Mouse (Mus musculus) neural tube, embryonic 14.5 days (tissue): ENCODE data around the gene Slc35a3. TPM values are rescaled to one million over a fixed set of nuclear protein-coding genes. Genes with fewer than 3 reads are reported as not detected.
"Not testable (repeated sequence)": the region's sequence is repeated elsewhere in the genome, so short reads cannot be mapped to it uniquely, and the experiment has no call there.

Experiments used
- ATAC-seq: fragments of 200-750 bp; cut with Nextera tagmentation; 2 replicates; pipeline ENCODE4 v1.8.0; 2017; ENCODE audit warnings: low read depth, mild to moderate bottlenecking, moderate TSS enrichment, moderate library complexity
- H3K27ac ChIP-seq: fragments of 300-500 bp; sonication (generic); 2 replicates; pipeline ENCODE4 v1.5.1; 2014; ENCODE audit warnings: low read depth, mild to moderate bottlenecking, control low read depth, low read length, moderate library complexity, mixed read lengths
- H3K27me3 ChIP-seq: fragments of 300-500 bp; sonication (generic); 2 replicates; pipeline ENCODE4 v1.6.1; 2014; ENCODE audit warnings: low read length; ENCODE audit not compliant: control insufficient read depth, insufficient read depth
- H3K36me3 ChIP-seq: fragments of 300-500 bp; sonication (generic); 2 replicates; pipeline ENCODE4 v1.6.1; 2014; ENCODE audit warnings: low read length, mixed read lengths; ENCODE audit not compliant: control insufficient read depth, insufficient read depth
- H3K4me1 ChIP-seq: fragments of 300-500 bp; sonication (generic); 2 replicates; pipeline ENCODE4 v1.6.1; 2014; ENCODE audit warnings: low read length; ENCODE audit not compliant: control insufficient read depth, insufficient read depth
- H3K4me2 ChIP-seq: fragments of 300-500 bp; sonication (generic); 2 replicates; pipeline ENCODE4 v1.6.1; 2014; ENCODE audit warnings: mild to moderate bottlenecking, low read depth, low read length, control low read depth
- H3K4me3 ChIP-seq: fragments of 300-500 bp; sonication (generic); 2 replicates; pipeline ENCODE4 v1.5.1; 2014; ENCODE audit warnings: low read depth, low read length, control low read depth, mixed read lengths
- H3K9ac ChIP-seq: fragments of 300-500 bp; sonication (generic); replicated peaks from 2 replicates; pipeline ENCODE4 v1.6.1; 2014; ENCODE audit warnings: low read depth, mild to moderate bottlenecking, control low read depth, low read length, mixed read lengths
- H3K9me3 ChIP-seq: fragments of 300-500 bp; sonication (generic); 2 replicates; pipeline ENCODE4 v1.6.1; 2016; ENCODE audit warnings: low read length; ENCODE audit not compliant: control insufficient read depth
- WGBS: fragments of 180-500 bp; shearing (Covaris S2); extraction: QIAGEN DNeasy Blood & Tissue Kit; methylation state at CpG from one replicate; pipeline ENCODE4 v1.1.7; 2014; 5-methylcytosine and 5-hydroxymethylcytosine counted together
- polyA plus RNA-seq: library from polyadenylated mRNA; unstranded; fragments of >200 nt; fragmentation: Nextera tagmentation; extraction: Ambion mirVana; gene quantifications from 2 replicates; pipeline ENCODE4 v1.2.1, GENCODE M21; 2014

Gene Slc35a3
- polyA plus RNA-seq, 1 experiment from 2014 or later, result 11.7 TPM

- not testable (repeated sequence) for H3K36me3 ChIP-seq, H3K9ac ChIP-seq, H3K27me3 ChIP-seq, ATAC-seq, H3K4me2 ChIP-seq, H3K4me3 ChIP-seq, H3K9me3 ChIP-seq, H3K4me1 ChIP-seq, H3K27ac ChIP-seq
- 93% methylated on average over 9 of the region's 9 CpGs for WGBS
These were observed 48.4 kb downstream of the Slc35a3 start for GRCm38 (mm10) chr3:116664281-116664680.

- H3K4me3 ChIP-seq, result peak within 1 kb of the TSS; percentile 93
- peaks cover 6% of the 10 kb centered on the region; the same call in 1 of the 2 replicates for H3K4me1 ChIP-seq
- WGBS, result under 1% methylated on average over 39 of the region's 39 CpGs
- ATAC-seq, result peak; percentile 99
- no peaks in the 10 kb centered on the region for H3K36me3 ChIP-seq
- no peaks in the 10 kb centered on the region for H3K9me3 ChIP-seq
- H3K4me2 ChIP-seq, result peak within 1 kb of the TSS; percentile 61
- H3K27me3 ChIP-seq, result no peaks in the 10 kb centered on the region; the same call in 1 of the 2 replicates
- H3K9ac ChIP-seq, result peak within 1 kb of the TSS; percentile 90
- H3K27ac ChIP-seq, result peak within 1 kb of the TSS; percentile 93
These were observed 50.2 kb downstream of the Slc35a3 start, which contains the start of gene Mfsd14a for GRCm38 (mm10) chr3:116662463-116662863. Mfsd14a (minus strand) TSS chr3:116662677.

GRCm38 (mm10) chr3:116661870-116662414, 50.7 kb downstream of the Slc35a3 start:
- peak; percentile 87 for ATAC-seq
- Histone ChIP-seq H3K9ac (peak overlapping the region; percentile 90), H3K27me3 (no peaks in the 10 kb centered on the region; the same call in 1 of the 2 replicates), H3K36me3 (no peaks in the 10 kb centered on the region), H3K9me3 (no peaks in the 10 kb centered on the region), H3K4me2 (peak overlapping the region; percentile 61), H3K4me1 (peaks cover 6% of the 10 kb centered on the region; the same call in 1 of the 2 replicates), H3K4me3 (peak overlapping the region; percentile 93), H3K27ac (peak overlapping the region; percentile 93)
- WGBS, result under 1% methylated on average over 53 of the region's 68 CpGs

DNA sequence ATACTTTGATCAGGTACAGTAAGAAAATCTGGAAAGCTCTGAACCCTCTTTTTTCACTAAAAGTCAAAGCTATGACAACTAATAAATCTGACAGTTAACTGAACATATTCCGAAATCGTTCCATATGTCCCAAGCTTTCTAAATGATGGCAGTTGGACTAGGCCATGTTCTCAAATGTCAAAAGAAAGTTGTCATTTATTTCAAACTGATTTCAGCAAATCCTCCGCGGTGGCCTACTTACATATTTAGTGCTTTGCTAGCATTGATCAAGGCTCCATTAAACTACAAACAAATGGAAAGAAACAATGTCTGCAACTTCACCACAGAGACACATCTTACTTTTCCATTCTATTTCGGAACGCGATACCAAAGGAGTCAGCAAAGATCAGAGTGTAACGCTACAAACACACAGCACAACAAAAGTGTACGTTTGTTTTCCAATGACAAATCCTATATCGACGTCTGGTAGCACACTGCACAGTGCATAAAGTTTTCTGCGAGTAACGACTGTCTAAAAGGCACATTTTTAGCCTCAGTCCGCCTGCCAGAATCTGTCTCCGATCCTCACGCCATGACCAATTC, 51.3 kb downstream of the Slc35a3 start:
- H3K4me2 ChIP-seq, result peak overlapping the region; percentile 61
- H3K36me3 ChIP-seq, result no peaks in the 10 kb centered on the region
- peak overlapping the region; percentile 93 for H3K27ac ChIP-seq
- no peaks in the 10 kb centered on the region for H3K9me3 ChIP-seq
- H3K9ac ChIP-seq, result peak overlapping the region; percentile 90
- H3K27me3 ChIP-seq, result no peaks in the 10 kb centered on the region; the same call in 1 of the 2 replicates
- H3K4me3 ChIP-seq, result peak overlapping the region; percentile 93
- ATAC-seq, result no peak
- 6% methylated on average over 16 of the region's 16 CpGs for WGBS
- peaks cover 9% of the 10 kb centered on the region; the same call in 1 of the 2 replicates for H3K4me1 ChIP-seq

GRCm38 (mm10) chr3:116659856-116660430, 52.7 kb downstream of the Slc35a3 start:
- Histone ChIP-seq H3K4me1 (peaks cover 9% of the 10 kb centered on the region; the same call in 1 of the 2 replicates), H3K9me3 (no peaks in the 10 kb centered on the region), H3K4me3 (no peak overlapping the region), H3K4me2 (no peak overlapping the region), H3K9ac (no peak overlapping the region), H3K27ac (no peak overlapping the region), H3K27me3 (no peaks in the 10 kb centered on the region; the same call in 1 of the 2 replicates), H3K36me3 (no peaks in the 10 kb centered on the region)
- ATAC-seq, result no peak
- WGBS, result 86% methylated on average over 13 of the region's 13 CpGs

DNA sequence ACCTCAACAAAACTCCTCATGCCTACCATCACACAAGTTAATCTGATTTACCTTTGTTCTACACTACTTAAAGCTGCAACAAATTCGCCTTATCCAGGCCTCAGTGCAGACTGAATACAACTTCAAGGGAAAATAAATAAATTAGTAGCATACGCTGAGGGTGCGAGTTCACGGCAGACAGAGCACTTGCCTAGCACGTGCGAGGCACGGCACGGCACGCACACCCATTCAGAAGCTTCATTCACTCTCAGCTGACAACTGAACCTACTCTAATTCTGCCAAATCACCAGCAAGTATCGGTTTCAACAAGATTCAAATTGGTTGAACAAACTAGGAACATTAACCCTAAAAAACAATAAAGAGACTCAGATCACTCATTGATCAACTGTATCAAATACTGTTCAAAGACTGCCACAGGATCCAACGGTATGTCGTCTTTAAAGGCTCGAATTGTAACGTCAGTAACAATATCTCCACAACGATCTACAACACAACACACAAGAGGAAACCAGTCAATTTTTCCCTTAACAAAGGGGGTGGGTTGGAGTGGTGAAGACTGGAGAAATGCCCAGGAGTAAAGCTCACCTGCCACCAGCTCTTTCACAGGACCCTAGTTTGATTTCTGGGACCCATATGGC, 53.6 kb downstream of the Slc35a3 start:
- Histone ChIP-seq H3K27ac (no peak overlapping the region), H3K27me3 (no peaks in the 10 kb centered on the region; the same call in 1 of the 2 replicates), H3K36me3 (no peaks in the 10 kb centered on the region), H3K9me3 (no peaks in the 10 kb centered on the region), H3K4me3 (no peak overlapping the region), H3K4me2 (no peak overlapping the region), H3K9ac (no peak overlapping the region), H3K4me1 (peaks cover 9% of the 10 kb centered on the region; the same call in 1 of the 2 replicates)
- 80% methylated on average over 15 of the region's 15 CpGs for WGBS
- ATAC-seq, result no peak

DNA sequence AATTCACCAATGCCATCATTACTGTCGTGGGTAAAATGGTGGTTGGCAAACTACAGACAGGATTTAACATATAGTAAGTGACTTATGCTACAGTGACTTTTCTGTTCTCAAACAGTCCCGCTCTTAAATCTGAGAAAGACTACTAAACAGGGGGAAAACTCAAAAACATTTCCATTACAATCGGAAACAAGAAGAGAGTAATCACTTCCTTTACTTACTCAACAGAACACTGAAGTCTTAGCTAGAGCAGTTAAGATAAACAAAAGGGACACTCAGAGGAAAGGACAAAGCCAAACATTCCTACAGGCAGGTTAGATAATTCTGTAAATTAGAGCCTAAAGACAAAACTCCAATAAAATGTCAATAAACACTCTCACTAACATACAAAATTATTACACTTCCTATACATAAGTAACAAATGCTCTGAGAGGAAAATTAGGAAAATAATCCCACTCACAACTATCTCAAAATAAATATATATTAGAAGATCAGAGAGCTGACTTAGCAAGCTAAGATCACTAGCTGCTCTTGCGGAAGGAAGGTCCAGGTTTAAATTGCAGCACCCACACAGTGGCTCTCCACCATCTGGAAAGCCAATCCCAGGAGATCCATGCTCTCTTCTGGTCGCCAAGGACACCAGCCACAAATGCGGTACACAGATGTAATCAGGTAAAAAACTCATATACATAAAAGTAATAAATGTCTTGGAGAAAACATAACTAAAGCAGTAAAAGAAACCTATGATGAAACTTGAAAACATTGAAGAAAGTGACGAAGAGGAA, 56.3 kb downstream of the Slc35a3 start:
- H3K27me3 ChIP-seq, result no peaks in the 10 kb centered on the region
- H3K9ac ChIP-seq, result no peak overlapping the region
- peaks cover 9% of the 10 kb centered on the region; the same call in 1 of the 2 replicates for H3K4me1 ChIP-seq
- ATAC-seq, result no peak
- no peak overlapping the region for H3K4me3 ChIP-seq
- H3K9me3 ChIP-seq, result no peaks in the 10 kb centered on the region
- WGBS, result 59% methylated on average over 7 of the region's 7 CpGs
- H3K4me2 ChIP-seq, result no peak overlapping the region
- H3K27ac ChIP-seq, result no peak overlapping the region
- no peaks in the 10 kb centered on the region for H3K36me3 ChIP-seq

GRCm38 (mm10) chr3:116654051-116654450, 58.6 kb downstream of the Slc35a3 start:
- not testable (repeated sequence) for H3K4me1 ChIP-seq, ATAC-seq, H3K27me3 ChIP-seq, H3K4me2 ChIP-seq, H3K9ac ChIP-seq, H3K36me3 ChIP-seq, H3K27ac ChIP-seq, H3K9me3 ChIP-seq, H3K4me3 ChIP-seq
- WGBS, result 93% methylated on average over 11 of the region's 11 CpGs
